Mouse (Mus musculus): ENCODE measurements around the gene Serpine2.

Gene Serpine2

GRCm38 (mm10) chr1:79757597-79757996 is 103.4 kb downstream of the Serpine2 start:
- no peak for DNase-seq (ENCODE audit: low spot score in 2 of 2)

- DNase-seq (ENCODE audit: low spot score in 2 of 2) = no peak
Observed at GRCm38 (mm10) chr1:79757161-79757560, 103.8 kb downstream of the Serpine2 start.

DNA sequence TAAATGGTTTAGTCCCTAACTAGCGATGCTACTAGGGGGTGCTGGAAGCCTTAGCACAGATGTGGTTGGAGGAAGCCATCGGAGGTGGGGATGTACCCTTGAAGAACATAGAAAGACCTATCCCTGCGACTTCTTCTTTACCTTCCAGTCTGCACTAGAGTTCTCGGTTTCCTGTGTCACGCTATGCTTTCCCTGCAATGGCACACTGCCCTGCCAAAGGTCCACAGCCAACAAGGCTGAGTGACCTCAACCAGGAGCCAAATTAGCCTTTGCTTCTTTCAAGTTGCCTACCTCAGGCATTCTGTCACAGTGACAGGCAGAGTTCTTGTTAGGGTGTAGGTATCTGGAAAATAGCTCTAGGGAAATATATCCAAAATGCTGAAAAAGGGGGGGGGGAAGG is 104.6 kb downstream of the Serpine2 start:
- no peak for DNase-seq (ENCODE audit: low spot score in 2 of 2)

DNA sequence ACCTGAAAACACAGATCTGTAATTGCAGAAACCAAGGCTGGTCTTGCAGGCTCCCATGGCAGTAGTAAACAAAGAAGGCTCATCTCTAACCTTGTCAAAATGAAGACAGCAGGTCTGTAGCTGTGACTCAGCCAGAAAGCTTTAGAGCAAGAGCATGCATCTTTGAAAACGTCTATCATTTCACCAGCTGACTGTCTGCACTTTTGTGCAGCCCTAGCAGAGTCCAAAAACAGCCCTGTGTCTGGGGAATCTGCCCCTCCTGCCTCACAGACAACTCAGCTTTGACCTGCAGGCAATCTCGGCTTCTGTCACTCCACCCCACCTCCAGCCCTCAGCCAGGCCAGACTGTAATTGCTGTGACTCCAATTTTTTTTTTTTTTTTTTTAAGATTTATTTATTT is 105.6 kb downstream of the Serpine2 start:
- no peak for DNase-seq (ENCODE audit: low spot score in 2 of 2)

DNA sequence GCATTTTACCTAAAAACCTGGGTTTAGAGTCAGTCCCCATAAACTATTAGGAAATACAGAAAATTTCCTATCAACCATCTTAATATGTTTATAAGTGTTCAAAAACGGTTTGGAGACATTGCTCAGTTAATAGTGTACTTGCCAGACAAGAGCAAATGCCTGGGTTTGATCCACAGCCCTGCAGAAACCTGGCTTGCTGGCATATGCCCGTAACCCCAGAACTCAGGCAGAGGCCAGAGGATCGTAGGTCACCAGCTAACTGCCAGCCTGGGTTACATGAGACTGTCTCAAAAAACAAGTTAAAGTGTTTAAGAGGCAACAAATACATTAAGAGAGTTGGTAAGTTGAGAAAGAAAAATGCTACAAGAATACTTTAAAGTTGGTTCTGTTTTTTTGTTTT is 106.0 kb downstream of the Serpine2 start:
- DNase-seq (ENCODE audit: low spot score in 2 of 2) = no peak

DNA sequence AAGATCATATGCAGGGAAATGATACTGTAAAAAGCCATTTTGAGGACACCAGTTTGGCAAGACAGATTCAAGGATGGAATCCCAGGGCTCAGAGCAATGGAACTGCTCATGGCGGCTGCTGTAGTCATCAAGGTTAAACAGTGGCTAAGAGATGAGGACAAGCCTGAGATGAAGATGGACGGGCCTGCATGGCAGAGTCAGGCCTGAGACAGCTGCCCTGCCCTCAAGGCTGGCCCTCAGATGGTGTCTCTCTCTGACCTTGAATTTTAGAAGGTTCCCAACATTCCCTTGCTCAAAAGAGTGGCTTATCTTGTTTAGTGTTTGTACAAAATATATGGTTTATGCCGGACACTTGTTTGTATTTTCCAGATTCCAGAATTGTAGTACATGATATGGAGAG is 107.5 kb downstream of the Serpine2 start:
- no peak for DNase-seq (ENCODE audit: low spot score in 2 of 2)

DNA sequence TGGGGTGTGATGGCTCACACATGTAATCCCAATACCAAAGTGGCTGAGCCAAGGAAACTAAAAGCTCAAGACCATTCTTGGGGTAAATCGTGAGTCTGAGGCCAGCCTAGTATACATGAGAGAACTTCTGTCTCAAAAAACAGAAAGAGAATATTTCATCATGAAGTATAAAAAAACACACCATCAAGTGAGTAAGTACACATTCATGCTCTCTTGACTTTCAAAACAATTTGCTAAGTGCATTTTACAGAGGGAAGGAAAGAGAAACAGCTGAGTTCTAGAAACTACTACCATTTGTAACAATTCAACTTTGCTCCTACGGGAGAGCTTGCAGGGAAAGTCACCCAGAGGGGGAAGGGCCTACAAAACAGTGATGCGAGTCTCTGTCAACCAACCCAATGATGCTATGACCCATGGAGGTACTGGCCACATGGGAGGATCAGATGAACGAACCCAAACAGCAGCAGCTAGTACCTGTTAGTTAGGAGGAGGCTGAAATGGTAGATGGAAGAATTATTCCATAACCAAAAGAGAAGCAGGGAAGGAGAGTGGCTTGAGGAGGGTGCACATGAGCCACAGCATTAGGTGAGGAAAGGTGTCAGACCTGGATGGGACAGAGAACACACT is 108.2 kb downstream of the Serpine2 start:
- DNase-seq (ENCODE audit: low spot score in 2 of 2) = no peak

- DNase-seq (ENCODE audit: low spot score in 2 of 2) = no peak
Observed at GRCm38 (mm10) chr1:79752015-79752695, 108.8 kb downstream of the Serpine2 start.

DNA sequence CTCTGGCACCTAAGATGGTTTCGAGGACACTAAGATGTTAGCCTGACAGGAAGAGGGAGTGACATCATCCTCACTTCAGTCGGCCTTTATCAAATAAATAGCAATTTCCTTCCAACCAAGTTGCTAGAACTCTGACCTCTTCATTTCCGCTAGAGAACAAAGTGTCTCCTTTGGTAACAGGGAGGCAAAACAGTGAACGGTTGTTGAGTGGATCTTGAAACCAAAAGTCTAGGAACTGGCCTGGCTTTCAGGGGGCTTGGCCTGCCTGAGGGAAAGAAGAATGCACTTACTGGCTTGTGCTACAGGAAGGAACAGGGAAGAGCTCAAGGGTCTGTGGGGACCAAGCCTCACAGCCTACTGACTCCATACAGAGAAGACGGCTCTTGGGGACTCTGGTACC is 109.8 kb downstream of the Serpine2 start:
- DNase-seq (ENCODE audit: low spot score in 2 of 2) = no peak

DNA sequence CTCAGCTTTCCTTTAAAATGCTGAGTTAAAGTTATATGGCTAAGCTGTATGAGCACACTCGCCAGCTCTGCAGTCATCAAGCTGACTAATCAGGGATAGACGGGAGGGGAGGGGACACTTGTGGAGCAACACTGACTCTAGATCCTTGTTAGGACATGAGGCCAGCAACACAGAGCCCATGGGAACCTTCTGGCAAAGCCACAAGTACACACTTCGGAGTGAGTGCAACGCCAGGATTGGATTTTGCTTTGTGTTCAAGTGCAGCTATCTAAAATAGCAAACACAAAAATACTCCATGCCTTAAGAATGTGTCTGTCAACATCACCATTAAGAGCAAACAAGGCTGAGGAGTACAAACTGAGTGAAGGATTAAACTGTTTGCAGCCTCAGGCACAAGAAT is 114.9 kb downstream of the Serpine2 start:
- DNase-seq (ENCODE audit: low spot score in 2 of 2) = no peak

All from spleen, postnatal 4 days (tissue).